Mouse (Mus musculus): ENCODE results near the gene Eps8. TPM values are rescaled to one million over a fixed set of nuclear protein-coding genes. Genes with fewer than 3 reads are reported as not detected.

The Eps8 gene
- polyA plus RNA-seq, 1 experiment from 2014 or later: 10.0 TPM

- WGBS: 66% methylated on average over 4 of the region's 4 CpGs
- H3K36me3 ChIP-seq (replicated peaks; ENCODE audit: control insufficient read depth, insufficient read depth, low read depth, low read length): no peaks in the 10 kb centered on the region
- DNase-seq (ENCODE audit: low spot score): no peak
Measured at GRCm38 (mm10) chr6:137585229-137585628, 69.4 kb downstream of the Eps8 start.

GRCm38 (mm10) chr6:137583056-137583455 lies 71.6 kb downstream of the Eps8 start:
- Histone ChIP-seq H3K27me3 (ENCODE audit: control insufficient read depth, insufficient read depth, low read length) (no peaks in the 10 kb centered on the region), H3K4me3 (ENCODE audit: low read depth, low read length) (no peak overlapping the region), H3K4me2 (ENCODE audit: low read depth, low read length) (no peak overlapping the region), H3K9ac (replicated peaks; ENCODE audit: low read length) (no peak overlapping the region), H3K9me3 (replicated peaks; ENCODE audit: control insufficient read depth, low read length) (no peaks in the 10 kb centered on the region), H3K4me1 (ENCODE audit: control insufficient read depth, insufficient read depth, low read length) (no peaks in the 10 kb centered on the region), H3K36me3 (replicated peaks; ENCODE audit: control insufficient read depth, insufficient read depth, low read depth, low read length) (no peaks in the 10 kb centered on the region), H3K27ac (replicated peaks; ENCODE audit: low read depth, low read length) (no peak overlapping the region)
- DNase-seq (ENCODE audit: low spot score) (no peak), ATAC-seq (replicated peaks; ENCODE audit: insufficient number of reproducible peaks, low FRiP score, low TSS enrichment, low read depth) (no peak)
- 88% methylated on average over 5 of the region's 5 CpGs for WGBS

More at GRCm38 (mm10) chr6:137585229-137585628, 69.4 kb downstream of the Eps8 start:
- no peaks in the 10 kb centered on the region for H3K4me1 ChIP-seq (ENCODE audit: control insufficient read depth, insufficient read depth, low read length)
- no peaks in the 10 kb centered on the region for H3K9me3 ChIP-seq (replicated peaks; ENCODE audit: control insufficient read depth, low read length)
- no peak overlapping the region for H3K9ac ChIP-seq (replicated peaks; ENCODE audit: low read length)
- no peak overlapping the region for H3K27ac ChIP-seq (replicated peaks; ENCODE audit: low read depth, low read length)
- no peak overlapping the region for H3K4me2 ChIP-seq (ENCODE audit: low read depth, low read length)
- H3K27me3 ChIP-seq (ENCODE audit: control insufficient read depth, insufficient read depth, low read length): no peaks in the 10 kb centered on the region
- no peak overlapping the region for H3K4me3 ChIP-seq (ENCODE audit: low read depth, low read length)
- ATAC-seq (replicated peaks; ENCODE audit: insufficient number of reproducible peaks, low FRiP score, low TSS enrichment, low read depth): no peak

GRCm38 (mm10) chr6:137582207-137582889 lies 72.3 kb downstream of the Eps8 start:
- H3K4me2 ChIP-seq (ENCODE audit: low read depth, low read length): no peak overlapping the region
- H3K36me3 ChIP-seq (replicated peaks; ENCODE audit: control insufficient read depth, insufficient read depth, low read depth, low read length): no peaks in the 10 kb centered on the region
- H3K9ac ChIP-seq (replicated peaks; ENCODE audit: low read length): no peak overlapping the region
- no peaks in the 10 kb centered on the region for H3K27me3 ChIP-seq (ENCODE audit: control insufficient read depth, insufficient read depth, low read length)
- 83% methylated on average over 19 of the region's 19 CpGs for WGBS
- H3K27ac ChIP-seq (replicated peaks; ENCODE audit: low read depth, low read length): no peak overlapping the region
- no peak overlapping the region for H3K4me3 ChIP-seq (ENCODE audit: low read depth, low read length)
- ATAC-seq (replicated peaks; ENCODE audit: insufficient number of reproducible peaks, low FRiP score, low TSS enrichment, low read depth) (no peak), DNase-seq (ENCODE audit: low spot score) (no peak)
- H3K4me1 ChIP-seq (ENCODE audit: control insufficient read depth, insufficient read depth, low read length): no peaks in the 10 kb centered on the region
- H3K9me3 ChIP-seq (replicated peaks; ENCODE audit: control insufficient read depth, low read length): no peaks in the 10 kb centered on the region

- H3K9me3 ChIP-seq (replicated peaks; ENCODE audit: control insufficient read depth, low read length): no peaks in the 10 kb centered on the region
- H3K36me3 ChIP-seq (replicated peaks; ENCODE audit: control insufficient read depth, insufficient read depth, low read depth, low read length): no peaks in the 10 kb centered on the region
- no peak overlapping the region for H3K9ac ChIP-seq (replicated peaks; ENCODE audit: low read length)
- ATAC-seq (replicated peaks; ENCODE audit: insufficient number of reproducible peaks, low FRiP score, low TSS enrichment, low read depth) (no peak), DNase-seq (ENCODE audit: low spot score) (no peak)
- H3K4me3 ChIP-seq (ENCODE audit: low read depth, low read length): no peak overlapping the region
- no peak overlapping the region for H3K4me2 ChIP-seq (ENCODE audit: low read depth, low read length)
- 89% methylated on average over 6 of the region's 6 CpGs for WGBS
- no peaks in the 10 kb centered on the region for H3K4me1 ChIP-seq (ENCODE audit: control insufficient read depth, insufficient read depth, low read length)
- no peaks in the 10 kb centered on the region for H3K27me3 ChIP-seq (ENCODE audit: control insufficient read depth, insufficient read depth, low read length)
- no peak overlapping the region for H3K27ac ChIP-seq (replicated peaks; ENCODE audit: low read depth, low read length)
Measured at GRCm38 (mm10) chr6:137581331-137582010, 73.2 kb downstream of the Eps8 start.

- Histone ChIP-seq H3K4me2 (ENCODE audit: low read depth, low read length) (no peak overlapping the region), H3K4me1 (ENCODE audit: control insufficient read depth, insufficient read depth, low read length) (no peaks in the 10 kb centered on the region), H3K27me3 (ENCODE audit: control insufficient read depth, insufficient read depth, low read length) (no peaks in the 10 kb centered on the region), H3K9ac (replicated peaks; ENCODE audit: low read length) (no peak overlapping the region), H3K4me3 (ENCODE audit: low read depth, low read length) (no peak overlapping the region), H3K9me3 (replicated peaks; ENCODE audit: control insufficient read depth, low read length) (no peaks in the 10 kb centered on the region), H3K36me3 (replicated peaks; ENCODE audit: control insufficient read depth, insufficient read depth, low read depth, low read length) (no peaks in the 10 kb centered on the region), H3K27ac (replicated peaks; ENCODE audit: low read depth, low read length) (no peak overlapping the region)
- 95% methylated on average over 5 of the region's 5 CpGs for WGBS
- DNase-seq (ENCODE audit: low spot score) (no peak), ATAC-seq (replicated peaks; ENCODE audit: insufficient number of reproducible peaks, low FRiP score, low TSS enrichment, low read depth) (no peak)
Measured at GRCm38 (mm10) chr6:137580503-137580902, 74.2 kb downstream of the Eps8 start.

GRCm38 (mm10) chr6:137576670-137577371 lies 77.9 kb downstream of the Eps8 start:
- ATAC-seq (replicated peaks; ENCODE audit: insufficient number of reproducible peaks, low FRiP score, low TSS enrichment, low read depth) (no peak), DNase-seq (ENCODE audit: low spot score) (no peak)
- WGBS: 82% methylated on average over 12 of the region's 12 CpGs
- Histone ChIP-seq H3K27me3 (ENCODE audit: control insufficient read depth, insufficient read depth, low read length) (no peaks in the 10 kb centered on the region), H3K27ac (replicated peaks; ENCODE audit: low read depth, low read length) (no peak overlapping the region), H3K4me1 (ENCODE audit: control insufficient read depth, insufficient read depth, low read length) (no peaks in the 10 kb centered on the region), H3K36me3 (replicated peaks; ENCODE audit: control insufficient read depth, insufficient read depth, low read depth, low read length) (no peaks in the 10 kb centered on the region), H3K9me3 (replicated peaks; ENCODE audit: control insufficient read depth, low read length) (no peaks in the 10 kb centered on the region), H3K4me3 (ENCODE audit: low read depth, low read length) (no peak overlapping the region), H3K4me2 (ENCODE audit: low read depth, low read length) (no peak overlapping the region), H3K9ac (replicated peaks; ENCODE audit: low read length) (no peak overlapping the region)

GRCm38 (mm10) chr6:137576091-137576490 lies 78.6 kb downstream of the Eps8 start:
- H3K9me3 ChIP-seq (replicated peaks; ENCODE audit: control insufficient read depth, low read length): no peaks in the 10 kb centered on the region
- WGBS: 94% methylated on average over 4 of the region's 4 CpGs
- no peaks in the 10 kb centered on the region for H3K4me1 ChIP-seq (ENCODE audit: control insufficient read depth, insufficient read depth, low read length)
- no peak overlapping the region for H3K4me2 ChIP-seq (ENCODE audit: low read depth, low read length)
- H3K36me3 ChIP-seq (replicated peaks; ENCODE audit: control insufficient read depth, insufficient read depth, low read depth, low read length): no peaks in the 10 kb centered on the region
- no peaks in the 10 kb centered on the region for H3K27me3 ChIP-seq (ENCODE audit: control insufficient read depth, insufficient read depth, low read length)
- DNase-seq (ENCODE audit: low spot score): no peak
- no peak overlapping the region for H3K9ac ChIP-seq (replicated peaks; ENCODE audit: low read length)
- H3K27ac ChIP-seq (replicated peaks; ENCODE audit: low read depth, low read length): no peak overlapping the region
- no peak for ATAC-seq (replicated peaks; ENCODE audit: insufficient number of reproducible peaks, low FRiP score, low TSS enrichment, low read depth)
- H3K4me3 ChIP-seq (ENCODE audit: low read depth, low read length): no peak overlapping the region

- WGBS: 75% methylated on average over 7 of the region's 7 CpGs
- Histone ChIP-seq H3K27me3 (ENCODE audit: control insufficient read depth, insufficient read depth, low read length) (no peaks in the 10 kb centered on the region), H3K4me2 (ENCODE audit: low read depth, low read length) (no peak overlapping the region), H3K9ac (replicated peaks; ENCODE audit: low read length) (no peak overlapping the region), H3K27ac (replicated peaks; ENCODE audit: low read depth, low read length) (no peak overlapping the region), H3K36me3 (replicated peaks; ENCODE audit: control insufficient read depth, insufficient read depth, low read depth, low read length) (no peaks in the 10 kb centered on the region), H3K4me3 (ENCODE audit: low read depth, low read length) (no peak overlapping the region), H3K4me1 (ENCODE audit: control insufficient read depth, insufficient read depth, low read length) (no peaks in the 10 kb centered on the region), H3K9me3 (replicated peaks; ENCODE audit: control insufficient read depth, low read length) (no peaks in the 10 kb centered on the region)
- DNase-seq (ENCODE audit: low spot score): no peak
- no peak for ATAC-seq (replicated peaks; ENCODE audit: insufficient number of reproducible peaks, low FRiP score, low TSS enrichment, low read depth)
Measured at GRCm38 (mm10) chr6:137573897-137574296, 80.8 kb downstream of the Eps8 start.

Measured in embryonic facial prominence, embryonic 11.5 days (tissue).